Mouse (Mus musculus): ENCODE data around the gene Smarca2. TPM values are rescaled to one million over a fixed set of nuclear protein-coding genes. Genes with fewer than 3 reads are reported as not detected.
A peak's percentile ranks its signal among the peaks of the same experiment; 100 is the strongest.
"Not testable (repeated sequence)": the region's sequence is repeated elsewhere in the genome, so short reads cannot be mapped to it uniquely, and the experiment has no call there.

Smarca2 gene
- polyA plus RNA-seq, 2 experiments from 2014 or later, result 43.0 to 60.0 TPM

DNA sequence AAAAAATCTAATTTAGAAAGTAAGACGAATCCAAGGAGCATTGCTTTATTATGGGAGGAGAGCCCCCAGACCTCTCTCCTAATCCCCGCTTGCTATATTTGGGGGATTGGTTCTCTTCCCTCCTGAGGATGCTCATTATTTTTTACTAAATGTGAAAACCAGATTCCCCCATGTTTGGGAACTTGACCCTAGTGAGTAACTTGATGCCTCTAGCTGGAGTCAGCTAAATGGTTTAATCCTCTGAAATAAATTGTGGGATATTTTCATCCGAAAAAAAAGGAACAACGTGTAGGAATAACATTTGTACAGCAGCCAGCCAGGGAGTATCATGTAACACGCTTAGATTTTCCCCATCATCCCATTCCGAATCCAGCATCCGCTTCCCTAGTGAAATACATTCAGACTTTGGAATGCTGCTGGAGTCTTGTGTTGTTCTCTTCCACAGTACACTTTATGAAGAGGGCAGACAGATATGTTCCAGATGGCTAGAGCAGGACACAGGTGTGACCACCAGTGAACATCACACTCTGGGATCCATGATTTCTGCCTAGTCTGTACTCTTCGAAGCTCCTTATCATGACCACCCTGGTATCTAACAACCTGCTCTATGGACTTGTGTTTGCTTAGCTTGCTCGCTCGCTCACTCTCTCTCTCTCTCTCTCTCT is 99.8 kb downstream of the Smarca2 start:
- no peak for ATAC-seq

DNA sequence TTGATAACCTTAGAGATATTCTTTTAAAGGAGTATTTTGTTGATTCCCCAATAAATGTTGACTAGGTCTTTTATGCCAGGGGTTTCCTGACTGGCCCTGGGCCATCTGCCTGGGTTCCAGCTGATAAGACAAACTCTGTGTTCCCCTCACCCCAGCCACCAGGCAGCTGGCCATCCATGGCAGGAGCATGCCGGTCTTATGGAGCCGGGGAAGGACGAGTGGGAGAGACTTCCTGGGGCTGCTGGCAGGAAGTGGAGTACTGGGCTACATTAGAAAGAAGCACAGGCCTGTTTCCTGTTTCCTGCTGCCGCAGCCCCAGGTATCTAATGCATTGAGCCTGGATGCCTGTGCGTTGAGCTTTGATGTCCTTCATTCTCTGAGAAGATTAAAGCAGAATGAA is 102.1 kb downstream of the Smarca2 start:
- peak; percentile 65 for ATAC-seq

DNA sequence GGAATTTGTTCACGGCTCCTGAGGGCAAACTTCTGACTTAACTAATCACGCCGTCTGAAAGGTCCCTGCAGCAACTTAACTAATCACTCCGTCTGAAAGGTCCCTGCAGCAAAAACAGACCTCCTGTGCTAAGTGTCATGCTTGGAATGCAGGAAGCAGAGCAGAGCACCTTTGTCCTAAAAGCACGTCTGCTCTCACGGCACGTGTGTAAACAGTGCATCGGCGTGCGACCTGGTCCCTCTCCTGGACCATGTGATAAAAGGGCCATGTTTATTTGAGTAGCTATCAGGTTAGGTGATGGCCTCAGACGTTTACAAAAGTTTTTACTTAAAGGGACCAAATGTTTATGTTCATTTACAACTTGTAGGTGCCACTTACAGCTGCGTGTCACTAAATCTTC is 104.2 kb downstream of the Smarca2 start:
- ATAC-seq, result no peak

DNA sequence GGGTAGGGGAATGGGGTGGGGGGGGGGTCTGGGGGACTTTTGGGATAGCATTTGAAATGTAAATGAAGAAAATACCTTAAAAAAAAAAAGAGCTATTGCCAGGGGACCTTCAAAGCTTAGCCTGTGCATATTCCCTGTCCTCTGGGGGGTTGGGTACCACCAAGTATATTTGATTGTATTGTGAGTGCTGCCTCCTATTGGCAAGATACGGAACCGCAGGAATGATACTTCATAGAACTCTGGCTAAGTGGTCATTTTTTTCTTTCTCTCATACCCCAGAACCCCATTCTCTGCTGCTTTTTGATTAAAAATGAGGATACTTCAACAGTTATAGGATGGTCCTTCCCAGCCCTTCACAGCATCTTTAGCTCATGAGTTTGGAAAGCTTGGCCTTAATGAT is 106.4 kb downstream of the Smarca2 start:
- peak; percentile 36 for ATAC-seq

GRCm38 (mm10) chr19:26716217-26716616 is 111.4 kb downstream of the Smarca2 start:
- ATAC-seq, result no peak

DNA sequence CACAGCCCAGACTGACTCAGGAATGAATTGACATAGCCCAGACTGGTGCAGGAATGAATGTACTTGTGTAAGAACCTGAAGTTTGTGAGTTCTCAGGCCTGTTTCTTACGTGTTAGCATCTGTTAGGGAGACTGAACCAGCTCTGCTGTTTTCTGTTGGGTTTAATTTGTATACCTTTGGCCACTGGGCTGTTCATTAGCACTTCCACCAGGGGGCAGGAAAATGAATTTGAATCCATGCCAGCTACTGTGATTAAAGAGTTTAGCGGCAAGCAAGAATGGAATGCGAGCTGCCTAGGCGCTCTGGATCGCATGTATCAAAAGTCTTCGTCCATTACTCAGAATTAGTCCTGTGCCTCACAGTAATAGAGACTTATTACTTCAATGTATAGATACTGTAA is 113.4 kb downstream of the Smarca2 start:
- no peak for ATAC-seq

- no peak for ATAC-seq
These were observed 114.3 kb downstream of the Smarca2 start for GRCm38 (mm10) chr19:26719161-26719560.

- ATAC-seq, result no peak
These were observed 116.9 kb downstream of the Smarca2 start for GRCm38 (mm10) chr19:26721741-26722140.

- ATAC-seq, result no peak
These were observed 119.0 kb downstream of the Smarca2 start for GRCm38 (mm10) chr19:26723899-26724298.

DNA sequence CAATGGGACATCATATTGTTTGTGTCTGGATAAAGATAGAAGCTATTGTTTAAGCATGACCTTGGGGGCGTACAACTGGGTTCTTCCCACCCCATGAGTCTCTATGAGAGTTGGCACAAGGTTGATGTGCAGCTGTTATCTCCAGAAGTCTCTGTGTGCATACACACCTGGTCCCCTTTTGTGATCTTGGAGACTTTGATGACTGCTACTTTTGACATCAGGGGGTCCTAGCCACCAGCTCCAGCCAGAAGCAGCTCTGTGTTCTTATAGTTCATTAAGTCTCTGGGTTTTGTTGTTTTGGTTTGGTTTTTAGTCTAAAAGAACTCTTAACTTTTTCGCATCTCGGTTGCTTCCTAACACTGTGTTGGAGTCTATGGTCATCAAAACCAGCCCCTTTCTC is 119.8 kb downstream of the Smarca2 start:
- ATAC-seq, result no peak

- ATAC-seq, result no peak
These were observed 122.9 kb downstream of the Smarca2 start for GRCm38 (mm10) chr19:26727796-26728195.

DNA sequence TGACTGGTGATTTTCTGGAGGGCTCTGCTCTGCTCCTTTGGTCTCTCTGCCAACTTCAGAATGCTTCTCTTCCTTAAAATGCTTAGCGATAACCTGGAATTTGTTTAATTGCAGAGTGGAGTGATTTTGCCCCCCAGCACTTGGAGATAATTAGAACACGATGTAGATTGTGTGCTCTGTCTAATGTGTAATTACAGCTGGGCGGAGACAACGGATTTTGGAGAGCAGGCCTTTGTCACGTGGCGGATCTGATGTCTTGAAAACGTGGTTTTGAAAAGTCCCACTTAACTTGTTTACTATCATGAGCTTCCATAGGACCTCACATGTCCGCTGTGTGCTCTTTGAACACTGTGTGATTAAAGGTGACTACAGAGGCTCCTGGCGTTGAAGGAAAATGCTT is 125.6 kb downstream of the Smarca2 start:
- ATAC-seq, result no peak

GRCm38 (mm10) chr19:26731121-26731520 is 126.3 kb downstream of the Smarca2 start:
- no peak for ATAC-seq

DNA sequence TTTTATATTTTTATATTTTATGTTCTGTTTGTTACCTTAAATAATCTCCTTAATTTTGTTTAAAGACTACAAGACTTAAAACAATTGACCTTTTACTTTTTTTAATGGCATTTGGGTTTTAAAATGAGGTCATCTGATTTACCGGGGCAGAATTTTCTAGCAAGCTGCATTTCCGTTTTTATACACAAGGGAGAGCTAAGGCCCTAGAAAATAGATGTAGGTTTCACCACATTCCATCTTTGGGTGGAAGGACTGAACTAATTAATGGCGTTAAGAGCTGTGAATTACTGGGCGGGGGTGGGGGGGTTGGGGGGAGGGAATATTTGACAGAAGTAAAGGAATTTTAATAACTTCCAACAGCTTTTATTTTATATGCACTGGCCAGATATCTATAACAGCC is 127.0 kb downstream of the Smarca2 start:
- no peak for ATAC-seq

DNA sequence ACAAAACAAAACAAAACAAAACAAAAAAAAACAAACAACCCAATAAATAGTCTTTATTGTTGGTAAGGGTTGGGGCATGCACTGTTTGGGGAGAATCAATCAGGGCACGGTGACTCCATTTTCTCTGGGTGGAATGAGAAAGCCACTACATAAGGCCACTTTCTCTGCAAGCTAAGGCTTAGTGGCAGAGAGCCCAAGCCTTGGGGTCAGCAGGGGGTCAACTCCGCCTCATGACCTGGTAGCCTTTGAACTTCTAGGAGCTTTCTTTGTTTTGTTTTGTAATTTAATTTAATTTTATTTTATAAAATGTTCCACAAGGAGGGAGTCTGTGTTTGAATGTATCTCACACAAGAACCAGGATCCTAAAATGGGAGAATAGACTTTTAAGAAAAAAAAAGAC is 128.2 kb downstream of the Smarca2 start:
- ATAC-seq, result no peak

DNA sequence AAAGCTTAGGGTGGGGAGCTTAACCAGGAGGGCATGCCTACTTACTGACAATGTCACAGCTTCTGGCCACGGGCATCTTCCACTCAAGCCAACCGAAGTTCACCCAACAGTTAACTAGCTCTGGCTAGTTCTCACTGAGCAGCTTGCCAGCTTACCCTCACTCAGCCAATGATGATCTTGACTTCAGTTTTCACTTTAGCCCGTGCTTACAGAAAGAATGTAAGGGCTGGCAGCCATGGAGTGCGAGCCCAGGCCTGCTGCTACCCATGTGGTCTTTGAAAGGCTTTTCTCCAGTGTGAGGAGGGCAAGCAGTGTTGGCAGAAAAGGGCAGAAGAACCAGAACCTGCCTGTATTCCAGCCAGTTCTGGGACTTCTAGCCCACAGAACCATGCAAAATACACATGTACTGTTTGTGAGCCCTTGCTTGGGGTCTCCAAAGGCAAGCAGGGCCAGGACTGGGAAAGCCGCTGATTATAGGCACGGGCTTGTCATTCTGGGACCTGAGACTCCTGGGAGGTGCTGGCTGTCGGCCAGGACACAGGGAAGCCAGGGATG is 128.8 kb downstream of the Smarca2 start:
- no peak for ATAC-seq

GRCm38 (mm10) chr19:26734704-26735109 is 129.9 kb downstream of the Smarca2 start:
- ATAC-seq, result no peak

DNA sequence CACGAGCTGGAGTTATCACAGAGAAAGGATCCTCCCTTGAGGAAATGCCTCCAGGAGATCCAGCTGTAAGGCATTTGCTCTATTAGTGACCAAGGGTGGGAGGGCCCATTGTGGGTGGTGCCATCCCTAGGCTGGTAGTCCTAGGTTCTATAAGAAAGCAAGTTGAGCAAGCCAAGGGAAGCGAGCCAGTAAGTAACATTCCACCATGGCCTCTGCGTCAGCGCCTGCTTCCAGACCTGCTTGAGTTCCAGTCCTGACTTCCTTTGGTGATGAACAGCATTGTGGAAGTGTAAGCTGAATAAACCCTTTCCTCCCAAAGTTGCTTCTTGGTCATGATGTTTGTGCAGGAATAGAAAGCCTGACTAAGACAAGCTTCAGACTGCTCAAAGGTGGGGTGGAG is 140.2 kb downstream of the Smarca2 start:
- not testable (repeated sequence) for ATAC-seq

- ATAC-seq, result no peak
These were observed 140.7 kb downstream of the Smarca2 start for GRCm38 (mm10) chr19:26745567-26745966.

GRCm38 (mm10) chr19:26746290-26746689 is 141.4 kb downstream of the Smarca2 start:
- no peak for ATAC-seq

DNA sequence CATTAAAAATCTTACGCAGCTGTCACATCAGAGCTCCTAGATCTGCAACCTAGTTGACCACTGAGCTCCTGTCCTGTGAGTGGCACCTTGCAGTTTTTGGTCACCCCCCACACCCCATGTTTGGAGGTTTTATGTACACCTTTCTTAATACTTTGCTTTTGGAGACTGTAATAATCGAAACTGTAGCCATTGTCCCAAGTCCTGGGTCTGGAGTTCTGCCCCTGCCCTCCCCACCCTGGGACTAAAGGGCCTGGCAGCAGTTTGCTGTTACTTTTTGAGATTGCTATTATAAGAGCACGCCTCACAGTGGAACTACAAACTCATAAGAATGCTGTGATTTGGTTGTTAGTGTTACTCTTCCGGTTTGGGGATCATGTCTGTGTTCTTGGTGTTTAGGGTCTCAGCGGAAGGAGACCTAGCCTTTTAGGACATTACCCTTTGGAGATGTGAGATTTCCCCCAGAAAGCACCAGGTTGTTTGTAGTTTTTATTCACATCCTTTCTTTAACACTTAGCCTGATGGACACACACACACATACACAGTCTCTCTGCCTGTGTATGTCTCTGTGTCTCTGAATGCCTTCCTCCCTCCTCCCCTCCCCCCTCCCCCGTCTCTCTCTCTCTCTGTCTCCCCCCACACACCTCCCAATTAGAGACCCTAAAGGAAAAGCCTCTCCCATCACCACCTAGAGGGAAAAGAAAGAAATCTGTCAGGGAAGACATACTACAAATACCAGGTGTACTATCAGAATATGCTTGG is 142.0 kb downstream of the Smarca2 start:
- no peak for ATAC-seq

DNA sequence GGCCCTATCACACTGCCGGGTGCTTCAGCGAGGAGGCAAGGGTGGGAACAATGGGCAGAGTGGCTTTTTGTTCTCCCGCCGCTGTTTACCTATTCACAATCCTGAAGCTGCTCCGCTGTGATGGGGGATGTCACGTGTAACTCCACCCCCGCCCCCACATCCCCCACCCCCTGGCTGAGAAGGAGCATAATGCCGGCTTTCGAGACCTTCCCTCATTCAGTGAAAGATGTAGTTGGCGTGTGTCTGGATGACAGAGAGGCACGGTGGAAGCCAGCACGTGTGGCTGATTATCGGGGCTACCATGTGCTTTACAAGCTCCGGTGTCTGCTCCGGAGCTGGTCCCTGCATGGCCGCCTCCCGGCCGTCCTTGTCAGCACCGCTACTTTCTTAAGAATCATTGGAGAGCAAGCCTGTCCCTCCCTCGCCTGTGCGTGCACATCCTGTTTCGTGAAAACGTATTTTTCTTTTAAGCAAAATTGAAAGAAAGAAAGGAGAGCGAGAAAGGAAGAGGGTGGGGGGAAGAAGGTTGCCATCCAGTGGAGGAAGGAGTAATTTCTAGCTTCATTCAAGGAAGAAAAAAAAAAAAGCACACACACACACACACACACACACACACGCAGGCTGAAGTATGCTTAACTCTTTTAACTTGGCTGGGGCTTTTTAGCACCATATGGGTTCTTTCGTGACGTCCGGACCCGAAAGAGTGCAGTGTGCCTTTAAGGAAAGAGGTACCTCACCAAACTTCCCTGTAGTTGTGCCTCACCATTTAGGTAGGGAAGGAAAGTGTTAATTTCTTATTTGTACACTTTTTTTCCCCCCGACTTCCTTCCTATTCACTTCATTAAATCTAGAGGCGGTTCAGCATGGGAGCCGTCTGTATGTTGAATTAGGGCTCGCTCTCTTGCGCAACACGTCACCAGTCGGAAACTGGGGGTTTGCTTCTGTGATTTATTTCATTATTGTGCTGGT is 143.0 kb downstream of the Smarca2 start:
- peak; percentile 81 for ATAC-seq

DNA sequence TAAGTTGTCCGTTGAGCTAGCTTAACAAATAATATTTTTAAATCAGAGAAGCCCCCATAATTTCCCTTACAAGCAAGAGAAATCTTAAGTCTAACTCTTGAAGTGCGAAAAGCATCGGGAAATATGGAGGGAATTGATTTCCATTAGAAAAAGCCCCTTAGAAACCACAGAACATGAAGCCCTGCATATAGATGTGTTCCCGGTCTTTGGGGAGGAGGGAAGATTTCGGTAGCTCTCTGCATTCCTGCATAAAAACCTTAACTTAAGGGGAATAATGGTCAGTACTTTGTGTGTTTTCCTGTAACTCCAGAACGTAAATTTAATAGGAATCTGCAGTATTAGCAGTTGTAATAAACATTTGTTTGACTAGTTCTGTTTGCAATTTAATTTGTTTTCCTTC is 143.8 kb downstream of the Smarca2 start:
- no peak for ATAC-seq
